In the genomic region with DNA sequence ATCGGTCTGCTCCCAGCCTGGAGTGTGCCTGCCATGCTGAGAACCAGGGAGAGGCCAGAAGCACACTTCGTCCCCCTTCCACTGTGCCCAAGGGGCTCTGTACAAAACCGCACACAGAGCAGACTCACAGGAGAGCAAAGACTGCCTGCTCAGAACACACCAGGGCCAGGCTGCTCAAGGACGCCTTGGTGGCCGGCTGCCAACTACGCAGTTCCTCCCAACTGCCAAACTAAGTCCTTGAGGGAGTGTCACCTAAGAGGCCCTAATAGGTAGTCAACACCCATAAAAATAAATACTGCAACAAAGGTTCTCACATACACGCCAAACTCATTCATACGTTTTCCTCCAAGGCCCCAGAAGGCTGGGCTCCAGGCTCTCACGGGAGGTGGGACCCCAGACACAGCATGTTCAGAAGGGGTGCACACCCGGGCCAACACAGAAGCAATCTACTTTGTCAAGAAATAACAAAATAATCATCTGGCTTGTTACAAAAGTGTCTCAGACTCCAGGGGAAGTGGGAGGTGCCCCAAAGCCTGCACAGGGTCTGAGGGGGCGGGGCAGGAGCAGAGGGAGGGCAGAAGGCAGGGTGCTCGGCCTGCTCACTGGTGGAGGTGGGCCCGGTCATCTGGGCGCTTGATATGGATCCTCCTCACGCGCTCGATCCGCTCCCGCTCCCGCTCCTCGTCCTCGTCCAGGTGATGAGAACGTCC, we compare ENCODE assay signal across 10 mouse cellular contexts. TPM values are rescaled to one million over a fixed set of nuclear protein-coding genes. Genes with fewer than 3 reads are reported as not detected.
DNase-seq lines count a peak whose midpoint lies in the region; ATAC-seq and TF ChIP-seq lines count a peak whose summit lies in the region.
"Had no signal": no experiment of that assay in that cellular context is flagged by ENCODE, and none has a peak within 500 bp of the region (broad histone marks: within the 10 kb centered on the region; RNA-seq: fewer than 3 reads in every experiment).

No protein-coding gene starts in this region.

- ATAC-seq in frontal cortex, adult (ENCODE audit: low TSS enrichment) = 0 out of 2 replicates have a peak, but pooled peaks have one; percentile 20
- ATAC-seq in G1E (ENCODE audit: extremely low read depth, insufficient number of reproducible peaks, low FRiP score, poor library complexity, severe bottlenecking) = no peak
- ATAC-seq in heart, embryonic 16.5 days (replicated peaks; ENCODE audit: extremely low read depth, insufficient read depth, low FRiP score) = 0 out of 2 replicates have a peak, but pooled peaks have one; percentile 20
- ATAC-seq in lung, postnatal 0 days = peak; percentile 87
- ATAC-seq in forebrain, embryonic 16.5 days = no peak

- peak overlapping the region; percentile 26; the same call in 1 of the 2 replicates for H3K27ac ChIP-seq in heart, embryonic 16.5 days (ENCODE audit: low read length)
- peak overlapping the region; percentile 81 for H3K27ac ChIP-seq in lung, postnatal 0 days (ENCODE audit: low read length)
- H3K27ac ChIP-seq in forebrain, embryonic 16.5 days (ENCODE audit: low read length) = no peak overlapping the region

- H3K4me2 ChIP-seq in heart, embryonic 16.5 days (ENCODE audit: low read depth, low read length) = no peak overlapping the region
- no peak overlapping the region for H3K4me2 ChIP-seq in lung, postnatal 0 days (replicated peaks; ENCODE audit: low read depth, low read length)
- H3K4me2 ChIP-seq in forebrain, embryonic 16.5 days (ENCODE audit: low read length) = no peak overlapping the region

- H3K27me3 ChIP-seq in G1E (ENCODE audit: insufficient read depth, low read length) = no peaks in the 10 kb centered on the region
- H3K27me3 ChIP-seq in heart, embryonic 16.5 days (ENCODE audit: control insufficient read depth, insufficient read depth, low read length) = no peaks in the 10 kb centered on the region
- H3K27me3 ChIP-seq in lung, postnatal 0 days (replicated peaks; ENCODE audit: insufficient read depth, low read length) = no peaks in the 10 kb centered on the region
- H3K27me3 ChIP-seq in forebrain, embryonic 16.5 days (replicated peaks; ENCODE audit: control insufficient read depth, insufficient read depth, low read length) = no peaks in the 10 kb centered on the region
- H3K27me3 ChIP-seq: megakaryocyte, embryonic 14.5 days had no signal

- no peak for DNase-seq in frontal cortex, postnatal 25 days (ENCODE audit: low spot score in 2 of 2)
- peak; percentile 57 for DNase-seq in G1E (ENCODE audit: low spot score)
- peak; percentile 93 for DNase-seq in lung, postnatal 0 days (ENCODE audit: low spot score)
- no peak for DNase-seq in layer of hippocampus, postnatal 10 days (ENCODE audit: low spot score in 2 of 2)
- no peak for DNase-seq in c-Kit-positive CD71-positive TER-119-positive erythroid progenitor cells, embryonic 14.5 days (ENCODE audit: low spot score)
- DNase-seq: cerebellum, postnatal 36 days had no signal

- no peaks in the 10 kb centered on the region for H3K9me3 ChIP-seq in G1E (replicated peaks)
- no peaks in the 10 kb centered on the region for H3K9me3 ChIP-seq in heart, embryonic 16.5 days (replicated peaks; ENCODE audit: control insufficient read depth, low read length)
- H3K9me3 ChIP-seq in lung, postnatal 0 days (ENCODE audit: low read length) = no peaks in the 10 kb centered on the region
- H3K9me3 ChIP-seq in forebrain, embryonic 16.5 days (ENCODE audit: control insufficient read depth, low read length) = no peaks in the 10 kb centered on the region
- H3K9me3 ChIP-seq: megakaryocyte, embryonic 14.5 days had no signal

- H3K9ac ChIP-seq in heart, embryonic 16.5 days (ENCODE audit: low read length) = no peak overlapping the region
- H3K9ac ChIP-seq in lung, postnatal 0 days (replicated peaks; ENCODE audit: low read depth) = peak overlapping the region; percentile 24; the same call in 1 of the 2 replicates
- H3K9ac ChIP-seq in forebrain, embryonic 16.5 days (replicated peaks; ENCODE audit: low read depth, low read length) = no peak overlapping the region

- H3K4me3 ChIP-seq in G1E (ENCODE audit: low read depth, low read length) = no peak overlapping the region; the same call in 1 of the 2 replicates
- H3K4me3 ChIP-seq in heart, embryonic 16.5 days (ENCODE audit: low read length) = no peak overlapping the region
- H3K4me3 ChIP-seq in lung, postnatal 0 days (ENCODE audit: low read depth, low read length) = no peak overlapping the region
- H3K4me3 ChIP-seq in forebrain, embryonic 16.5 days (replicated peaks; ENCODE audit: low read length) = no peak overlapping the region
- H3K4me3 ChIP-seq: megakaryocyte, embryonic 14.5 days had no signal

- peaks cover 99% of the 10 kb centered on the region for H3K36me3 ChIP-seq in G1E (replicated peaks)
- peaks cover 66% of the 10 kb centered on the region for H3K36me3 ChIP-seq in heart, embryonic 16.5 days (ENCODE audit: control insufficient read depth, insufficient read depth)
- H3K36me3 ChIP-seq in lung, postnatal 0 days (ENCODE audit: insufficient read depth, low read length) = peaks cover 76% of the 10 kb centered on the region
- peaks cover 36% of the 10 kb centered on the region for H3K36me3 ChIP-seq in forebrain, embryonic 16.5 days (ENCODE audit: control insufficient read depth, insufficient read depth)

- WGBS in heart, embryonic 16.5 days = 75% methylated on average over 23 of the region's 23 CpGs
- WGBS in lung, postnatal 0 days = 39% methylated on average over 23 of the region's 23 CpGs
- 84% methylated on average over 23 of the region's 23 CpGs for WGBS in forebrain, embryonic 16.5 days

- H3K4me1 ChIP-seq in G1E (ENCODE audit: insufficient read depth, low read depth, low read length) = peaks cover 32% of the 10 kb centered on the region
- peaks cover 17% of the 10 kb centered on the region for H3K4me1 ChIP-seq in heart, embryonic 16.5 days (ENCODE audit: control insufficient read depth, insufficient read depth, low read length)
- peaks cover 13% of the 10 kb centered on the region for H3K4me1 ChIP-seq in lung, postnatal 0 days (ENCODE audit: insufficient read depth, low read depth, low read length)
- H3K4me1 ChIP-seq in forebrain, embryonic 16.5 days (replicated peaks; ENCODE audit: control insufficient read depth, insufficient read depth, low read length) = no peaks in the 10 kb centered on the region

- TF ChIP-seq EP300 in lung, postnatal 0 days (IDR thresholded peaks at IDR 0.05) = peak; percentile 93

- no peak for TF ChIP-seq CTCF in G1E (IDR thresholded peaks at IDR 0.05; ENCODE audit: low read depth, low read length)
- no peak for TF ChIP-seq CTCF in lung, postnatal 0 days (IDR thresholded peaks at IDR 0.05)

RNA-seq across cellular contexts. Expression of gene Kctd10, which starts 15.1 kb away (rescaled TPM):
- total RNA-seq in G1E (2014; fragmentation: Nextera tagmentation) (18.4 and 29.8 TPM in 2 replicates), G1E (2017) (40.8 and 44.1 TPM in 2 replicates)
- polyA plus RNA-seq in G1E (2012) = 60.6 and 64.1 TPM in 2 replicates
- polyA plus RNA-seq in heart, embryonic 16.5 days (2015; fragmentation: Nextera tagmentation; extraction: Ambion mirVana) = 112 and 119 TPM in 2 replicates
- 223 and 230 TPM in 2 replicates for polyA plus RNA-seq in lung, postnatal 0 days (2015; fragmentation: Nextera tagmentation; extraction: Ambion mirVana)
- total RNA-seq in layer of hippocampus, postnatal 10 days (2021) = 10 to 100 TPM; 45.1 to 45.9 TPM
- polyA plus RNA-seq in forebrain, embryonic 16.5 days (2015; fragmentation: Nextera tagmentation; extraction: Ambion mirVana) = 90.4 and 98.5 TPM in 2 replicates

RNA-seq across cellular contexts. Expression of gene Ube3b, which starts 15.2 kb away (rescaled TPM):
- total RNA-seq in G1E (2014; fragmentation: Nextera tagmentation) (59.4 and 65.0 TPM in 2 replicates), G1E (2017) (20.2 and 20.9 TPM in 2 replicates)
- polyA plus RNA-seq in G1E (2012) = 51.3 and 61.3 TPM in 2 replicates
- polyA plus RNA-seq in heart, embryonic 16.5 days (2015; fragmentation: Nextera tagmentation; extraction: Ambion mirVana) = 44.2 and 50.9 TPM in 2 replicates
- 28.9 and 30.1 TPM in 2 replicates for polyA plus RNA-seq in lung, postnatal 0 days (2015; fragmentation: Nextera tagmentation; extraction: Ambion mirVana)
- total RNA-seq in layer of hippocampus, postnatal 10 days (2021) = 10 to 100 TPM; 69.1 to 83.7 TPM
- polyA plus RNA-seq in forebrain, embryonic 16.5 days (2015; fragmentation: Nextera tagmentation; extraction: Ambion mirVana) = 44.9 and 47.5 TPM in 2 replicates

Comparison
In these comparisons a context has a peak if more than half of its experiments do, and no peak if none do; other contexts are left out.
1. ATAC-seq: peak in frontal cortex, adult (single experiment), heart, embryonic 16.5 days (single experiment) and lung, postnatal 0 days (single experiment); none in G1E (single experiment) and forebrain, embryonic 16.5 days (single experiment).
2. DNase-seq: peak in G1E (single experiment) and lung, postnatal 0 days (single experiment); none in frontal cortex, postnatal 25 days (0 of 2), layer of hippocampus, postnatal 10 days (0 of 2) and c-Kit-positive CD71-positive TER-119-positive erythroid progenitor cells, embryonic 14.5 days (single experiment).